Mouse (Mus musculus) heart, postnatal 14 days (tissue): ENCODE measurements at regions not wholly inside any gene's neighbourhood (a gene's known extent, or its start where the extent isn't known, plus 50 kb on each side); places are given as distances from the start of the nearest gene placed in this dataset.

Source experiments
- DNase-seq, 2 experiments: peaks; one replicate each; pipeline ENCODE4 v3.0.0; 2021 to 2022
- intact Hi-C: fragments of 180-260 bp; cut with DNase I; formaldehyde crosslinking; loops from one replicate; pipeline ENCODE4 v1.15.1; 2025

DNA sequence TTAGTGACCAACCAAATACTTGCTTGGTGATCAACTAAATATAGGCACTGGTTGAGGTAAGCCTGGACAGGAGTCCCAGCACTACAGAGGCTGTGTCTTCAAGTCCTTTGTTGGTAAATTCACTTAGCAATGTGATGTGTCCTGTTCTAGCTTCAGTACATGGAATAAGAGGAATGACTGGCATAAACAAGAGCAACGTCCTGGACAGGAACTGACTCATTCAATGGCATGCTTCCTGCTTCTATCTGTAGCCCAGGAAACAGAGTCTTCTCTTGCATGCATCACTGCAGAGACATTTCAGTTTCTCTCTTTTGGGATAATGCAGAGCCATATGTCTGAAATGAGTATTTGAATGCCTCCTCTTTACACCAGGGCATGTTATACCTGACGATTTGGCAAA, 151.4 kb upstream of the Gm15294 start:
- DNase-seq, result no peak
- intact Hi-C loops, result loop anchor here (10.0 kb wide), 1 partner anchor 58 kb away; no protein-coding TSS in a partner anchor

DNA sequence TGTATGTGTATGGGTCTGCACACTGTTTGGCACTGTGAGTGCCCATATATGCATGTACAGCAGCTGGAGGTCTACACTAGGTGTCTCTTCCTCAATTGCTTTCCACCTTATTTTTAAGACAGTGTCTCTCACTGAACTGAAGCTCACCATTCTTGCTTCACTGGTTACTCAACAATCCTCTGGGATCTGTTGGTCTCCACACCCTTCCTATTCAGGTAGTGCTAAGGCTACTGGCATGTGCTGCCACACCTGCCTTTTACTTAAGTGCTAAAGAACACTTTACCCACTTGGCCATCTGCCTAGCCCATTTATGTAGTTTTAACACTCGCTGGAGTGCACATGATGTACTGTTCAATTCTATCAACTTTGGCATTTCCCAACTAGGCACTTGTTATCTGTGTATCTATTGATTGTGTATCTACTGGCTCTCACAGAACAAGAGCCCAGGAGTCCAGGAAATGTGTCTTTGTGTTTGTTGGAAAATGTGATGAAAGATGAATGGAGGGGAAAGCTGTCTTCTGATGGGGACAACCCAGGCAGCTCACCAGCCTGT, 123.3 kb upstream of the Gm15294 start:
- DNase-seq, result no peak
- intact Hi-C loops, result no loop called here
